Mouse (Mus musculus) c-Kit-positive CD71-positive TER-119-positive erythroid progenitor cells, embryonic 14.5 days (primary cell): ENCODE measurements around the gene Gm12394.
"Not testable (repeated sequence)": the region's sequence is repeated elsewhere in the genome, so short reads cannot be mapped to it uniquely, and the experiment has no call there.

Experiments
- DNase-seq: peaks from one replicate; pipeline ENCODE4 v3.0.0-alpha.2; 2013; ENCODE audit warnings: low spot score

Gene Gm12394

GRCm38 (mm10) chr4:42860483-42860882 lies 3.9 kb upstream of the Gm12394 start:
- DNase-seq, result not testable (repeated sequence)

DNA sequence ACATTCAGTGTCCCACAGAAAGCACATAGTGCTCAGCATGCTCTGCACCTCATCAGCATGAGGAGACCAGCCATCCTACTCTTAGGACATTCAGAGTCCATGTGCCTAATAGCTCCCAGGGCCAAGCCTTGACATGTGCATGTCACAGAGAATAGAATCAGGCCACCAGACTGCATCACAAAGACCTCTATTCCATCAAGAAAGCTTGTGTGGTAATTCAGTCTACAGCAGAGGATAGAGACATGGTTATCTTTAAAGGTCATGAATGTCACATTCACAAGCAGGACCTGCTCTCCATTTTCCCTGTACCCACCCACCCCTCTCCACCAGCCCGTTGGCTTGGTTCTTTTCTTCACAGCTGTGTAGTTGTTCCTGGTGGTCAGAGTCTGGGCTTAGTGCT lies 2.8 kb downstream of the Gm12394 start, which contains the start of gene Fam205a1:
Gene Fam205a1 (minus strand): TSS at position 101 of the 400 bp plus-strand sequence.
- not testable (repeated sequence) for DNase-seq

DNA sequence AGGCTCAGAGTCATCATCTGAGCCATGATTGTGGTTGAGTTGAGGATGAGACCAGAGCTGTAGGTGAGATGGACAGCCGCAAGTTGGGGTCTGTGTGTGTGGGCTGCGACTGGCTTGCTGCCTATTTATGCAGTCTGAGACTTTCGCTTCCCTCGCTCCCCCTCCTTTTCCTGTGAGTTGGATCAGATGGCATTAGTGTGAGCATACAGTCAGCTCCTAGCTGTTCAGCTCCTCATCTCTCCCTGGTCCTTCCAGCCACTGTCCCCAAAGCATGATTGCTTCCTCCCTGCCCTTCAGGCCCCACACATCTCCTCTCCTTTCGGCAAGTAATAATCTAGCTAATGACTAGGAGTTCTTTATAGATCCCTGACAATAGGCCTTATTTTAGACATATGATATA lies 82.7 kb downstream of the Gm12394 start, which contains the start of gene Ccl21a:
Gene Ccl21a (minus strand): TSS at position 101 of the 400 bp plus-strand sequence.
- DNase-seq, result not testable (repeated sequence)

GRCm38 (mm10) chr4:42756477-42756876 lies 100.1 kb downstream of the Gm12394 start, which contains the start of gene Ccl19:
Ccl19 (minus strand) TSS chr4:42756577.
- DNase-seq, result not testable (repeated sequence)

DNA sequence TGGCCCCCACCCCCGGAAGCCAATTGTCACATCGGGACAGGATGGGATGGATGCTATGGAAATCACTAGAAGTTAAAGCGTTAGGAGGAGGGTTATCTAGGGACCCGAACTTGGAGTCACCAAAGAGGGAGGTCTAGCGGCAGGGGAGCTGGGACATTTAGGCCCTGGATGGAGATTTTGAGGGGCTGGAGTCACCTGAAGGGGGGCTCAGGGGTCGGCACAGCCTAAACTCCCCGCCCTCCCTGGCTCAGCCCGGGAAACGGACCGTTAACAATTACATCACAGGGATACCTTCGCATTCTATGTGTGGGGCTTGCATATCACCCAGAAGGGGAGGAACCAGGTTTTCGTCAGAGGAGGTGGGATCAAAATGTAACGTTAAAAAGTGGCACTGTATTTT lies 121.3 kb downstream of the Gm12394 start, which contains the start of gene 4930578G10Rik:
Gene 4930578G10Rik (plus strand): TSS at position 301 of the 400 bp plus-strand sequence.
- DNase-seq, result not testable (repeated sequence)
